Mouse (Mus musculus) cortical plate, adult 2 months (tissue): ENCODE results near the gene Ccna1. TPM values are rescaled to one million over a fixed set of nuclear protein-coding genes. Genes with fewer than 3 reads are reported as not detected.

Experiments used
- H3K27ac ChIP-seq: fragments of 200-500 bp; 2 replicates; pipeline ENCODE4 v1.5.1; 2012; ENCODE audit warnings: low read length, control low read depth, inconsistent platforms; ENCODE audit not compliant: insufficient read depth
- H3K4me1 ChIP-seq: fragments of 200-500 bp; 2 replicates; pipeline ENCODE4 v1.6.1; 2011; ENCODE audit warnings: low read length; ENCODE audit not compliant: control insufficient read depth, insufficient read depth
- H3K4me3 ChIP-seq: fragments of 200-500 bp; 2 replicates; pipeline ENCODE4 v1.5.1; 2011; ENCODE audit warnings: mild to moderate bottlenecking, low read length, control low read depth; ENCODE audit not compliant: insufficient read depth
- CTCF ChIP-seq: fragments of 200-500 bp; IDR thresholded peaks from 2 replicates; pipeline ENCODE4 v1.5.1; 2011; ENCODE audit warnings: mild to moderate bottlenecking, control low read depth, low read length; ENCODE audit not compliant: insufficient read depth; ENCODE audit errors: extremely low read depth
- POLR2A ChIP-seq: fragments of 200-500 bp; IDR thresholded peaks from 2 replicates; pipeline ENCODE4 v1.6.1; 2011; ENCODE audit warnings: mild to moderate bottlenecking, low read length, control low read depth; ENCODE audit not compliant: insufficient read depth; ENCODE audit errors: extremely low read depth
- polyA plus RNA-seq: library from polyadenylated mRNA; depleted of rRNA; stranded (reverse); fragments of >200 nt; gene quantifications from 2 replicates; pipeline ENCODE4 v1.2.3, GENCODE M21; 2012; rRNA removed

Ccna1 gene
- 1.8 and 2.8 TPM in 2 replicates for polyA plus RNA-seq

DNA sequence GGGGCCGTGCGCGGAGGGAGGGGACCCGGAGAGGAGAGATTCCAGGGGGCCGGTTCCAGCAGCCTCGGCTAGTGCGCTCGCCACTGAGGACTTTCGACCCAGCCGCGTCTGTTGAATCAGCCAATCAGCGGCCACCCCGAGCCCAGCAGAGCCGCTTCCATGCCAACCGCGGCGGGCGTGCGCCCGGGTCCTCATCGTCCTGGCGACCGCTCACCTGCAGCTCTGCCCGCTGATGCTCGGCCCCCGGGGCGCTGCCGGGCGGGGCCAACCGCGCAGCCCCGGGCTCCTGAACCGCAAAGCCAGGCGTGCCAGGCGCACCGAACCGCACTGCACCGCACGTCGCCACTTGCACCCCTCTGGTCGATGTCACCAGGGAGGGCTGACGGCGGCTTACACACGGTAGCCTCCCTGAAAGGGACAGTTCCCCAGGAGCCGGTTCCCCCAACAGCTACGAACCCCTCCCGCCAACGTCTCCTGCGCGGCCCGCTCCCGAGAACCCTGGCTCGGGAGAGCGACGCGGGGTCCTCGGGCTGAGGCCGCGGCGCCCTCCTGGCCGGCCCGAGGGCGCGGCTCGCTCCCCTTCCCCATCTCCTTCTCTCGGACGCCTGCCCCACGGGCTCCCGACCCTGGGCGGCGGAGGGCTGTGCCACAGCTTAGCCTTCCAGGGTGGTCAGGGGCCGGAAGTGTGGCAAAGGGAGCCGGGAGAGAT lies at the start of gene Ccna1:
Gene Ccna1 (minus strand): TSS at position 464 of the 709 bp plus-strand sequence.
- peak within 1 kb of the TSS; percentile 55 for H3K4me3 ChIP-seq
- H3K27ac ChIP-seq = no peak within 1 kb of the TSS
- TF ChIP-seq POLR2A = no peak
- H3K4me1 ChIP-seq = no peaks in the 10 kb centered on the region; the same call in 1 of the 2 replicates

DNA sequence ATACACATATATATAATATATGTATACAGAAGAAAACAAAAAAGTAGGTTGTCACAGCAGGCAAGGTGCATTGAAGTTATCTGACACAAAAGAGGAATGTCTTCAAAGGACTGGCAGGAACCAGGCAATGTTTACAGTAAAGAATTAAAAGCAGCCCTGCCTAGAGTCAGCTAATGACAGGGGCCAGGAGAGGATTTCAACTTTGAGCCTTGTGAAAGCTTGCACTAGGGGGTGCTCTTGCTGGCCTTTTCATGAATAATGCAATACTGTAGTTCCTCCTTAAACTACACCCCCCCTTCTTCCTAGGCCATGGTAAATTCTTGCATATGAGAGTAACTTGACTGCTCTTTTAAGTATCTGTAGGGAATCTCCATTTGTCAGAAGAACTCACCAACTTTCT lies 45.8 kb upstream of the Ccna1 start:
- Histone ChIP-seq H3K27ac (no peak overlapping the region), H3K4me3 (no peak overlapping the region), H3K4me1 (peaks cover 4% of the 10 kb centered on the region; the same call in 1 of the 2 replicates)
- TF ChIP-seq POLR2A (no peak), CTCF (no peak)

DNA sequence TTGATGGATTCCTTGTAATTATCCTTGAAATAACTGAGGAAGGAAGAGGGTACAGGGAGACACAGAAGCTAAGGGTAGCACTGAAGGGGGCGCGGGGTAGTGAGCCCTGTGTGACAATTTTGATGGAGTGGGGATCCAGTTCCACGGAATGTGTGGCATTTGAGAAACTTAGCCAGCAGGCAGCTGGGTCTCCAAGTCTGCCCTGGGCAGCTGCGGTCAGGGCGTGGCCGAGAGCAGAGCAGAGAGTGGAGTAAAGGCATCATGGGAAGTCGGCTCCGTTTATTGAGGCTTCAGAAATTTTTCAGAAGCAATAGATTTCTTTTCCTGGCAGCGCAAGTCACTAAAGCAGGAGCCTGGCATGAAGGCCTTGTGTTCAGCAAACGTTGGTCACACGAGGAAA lies 43.7 kb upstream of the Ccna1 start:
- H3K27ac ChIP-seq = no peak overlapping the region
- no peak overlapping the region for H3K4me3 ChIP-seq
- H3K4me1 ChIP-seq = peaks cover 4% of the 10 kb centered on the region; the same call in 1 of the 2 replicates
- TF ChIP-seq CTCF = no peak
- TF ChIP-seq POLR2A = no peak

DNA sequence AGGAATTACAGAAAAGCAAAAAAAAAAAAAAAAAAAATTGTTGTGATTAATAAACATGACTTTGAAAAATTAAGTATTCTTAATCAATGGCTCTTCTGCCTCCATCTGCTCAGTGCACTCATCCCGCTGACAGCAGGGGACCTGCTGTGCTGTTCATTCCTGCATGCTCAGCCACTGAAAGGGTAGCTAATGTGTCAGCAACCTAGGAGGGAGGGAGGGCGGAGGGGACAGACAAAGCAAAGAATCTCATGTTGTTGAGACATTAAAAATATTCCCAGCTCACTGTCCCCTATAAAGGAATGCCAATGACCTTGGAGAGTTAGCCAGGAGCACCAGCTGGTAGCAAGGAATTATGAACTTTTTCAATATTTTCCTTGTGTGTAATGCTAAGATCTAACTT lies 42.7 kb upstream of the Ccna1 start:
- H3K27ac ChIP-seq = peak overlapping the region; percentile 77; the same call in 1 of the 2 replicates
- TF ChIP-seq POLR2A (no peak), CTCF (no peak)

DNA sequence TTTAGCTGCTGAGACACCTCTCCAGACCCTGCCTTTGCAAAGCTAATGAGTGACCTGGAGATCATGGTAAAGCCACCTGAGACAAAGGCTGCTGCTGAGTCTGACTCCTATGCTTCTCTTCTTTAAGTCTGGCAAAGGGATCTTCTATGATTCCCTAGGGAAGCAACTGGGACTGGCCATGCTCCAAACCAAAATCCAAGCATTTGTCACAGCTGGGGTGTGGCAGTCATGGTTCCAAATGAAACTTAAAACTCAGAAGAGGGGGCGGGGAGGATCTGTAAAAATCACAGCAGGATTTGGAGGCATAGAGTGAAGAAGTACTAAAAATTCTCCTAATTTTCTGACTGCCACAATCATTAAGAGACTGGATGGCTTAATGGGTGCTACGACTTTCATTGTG lies 41.9 kb upstream of the Ccna1 start:
- Histone ChIP-seq H3K4me1 (peaks cover 4% of the 10 kb centered on the region; the same call in 1 of the 2 replicates), H3K4me3 (no peak overlapping the region), H3K27ac (peak overlapping the region; percentile 95)
- TF ChIP-seq POLR2A (no peak), CTCF (no peak)

More for the DNA sequence above, 42.7 kb upstream of the Ccna1 start:
- Histone ChIP-seq H3K4me3 (no peak overlapping the region), H3K4me1 (peaks cover 4% of the 10 kb centered on the region; the same call in 1 of the 2 replicates)

DNA sequence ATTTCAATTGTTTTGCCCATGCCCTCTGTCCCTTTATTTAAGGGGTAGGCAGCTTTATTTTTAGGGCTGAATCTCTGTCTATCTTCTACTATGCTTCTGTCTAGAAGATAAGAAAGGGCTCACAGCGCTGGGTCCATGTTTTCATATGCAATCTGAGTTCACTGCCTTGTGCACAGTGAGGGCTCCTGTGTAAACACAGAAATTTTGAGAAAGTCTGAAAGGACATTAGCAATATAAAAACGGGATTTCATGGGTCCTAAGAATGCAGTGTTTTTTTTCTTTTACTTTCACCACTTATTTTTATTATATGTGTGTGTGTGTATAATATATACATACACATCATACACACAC lies 41.3 kb upstream of the Ccna1 start:
- Histone ChIP-seq H3K4me3 (no peak overlapping the region), H3K4me1 (peaks cover 4% of the 10 kb centered on the region; the same call in 1 of the 2 replicates), H3K27ac (peak overlapping the region; percentile 95)
- TF ChIP-seq POLR2A = no peak

DNA sequence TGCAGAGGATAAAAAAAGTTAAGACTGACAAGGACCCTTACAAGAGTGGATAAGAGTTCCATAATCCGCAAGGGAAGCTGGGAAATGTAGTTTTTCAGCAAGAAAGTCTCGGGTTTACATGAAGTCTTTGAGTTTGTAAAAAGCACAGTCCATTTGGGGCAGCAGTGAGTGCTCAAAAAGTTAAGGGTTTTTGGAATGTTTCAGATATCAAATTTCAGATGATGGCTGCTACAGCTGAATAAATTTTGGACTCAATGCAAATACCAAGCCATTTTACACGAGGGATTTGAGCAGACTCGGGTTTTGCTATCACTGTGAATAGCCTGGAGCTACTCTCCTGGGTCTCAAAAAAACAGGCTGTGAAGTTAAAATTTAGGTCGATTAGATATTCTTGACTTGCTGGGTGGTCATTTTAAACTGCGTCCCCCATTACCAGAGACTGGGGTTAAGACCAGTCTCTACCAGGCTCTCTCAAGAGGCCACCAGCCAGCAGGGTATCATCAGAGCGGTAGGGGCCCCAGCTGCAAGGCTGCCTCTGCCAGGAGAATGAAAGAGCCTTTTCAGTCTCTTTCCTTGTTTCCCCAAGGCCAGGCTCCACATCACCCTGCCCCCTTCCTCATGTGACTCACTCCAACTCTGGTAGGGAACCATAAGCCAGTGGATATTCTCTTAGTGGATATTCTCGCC lies 40.8 kb upstream of the Ccna1 start:
- TF ChIP-seq POLR2A (no peak), CTCF (no peak)
- no peak overlapping the region for H3K4me3 ChIP-seq
- H3K27ac ChIP-seq = peak overlapping the region; percentile 93
- H3K4me1 ChIP-seq = peaks cover 4% of the 10 kb centered on the region; the same call in 1 of the 2 replicates

DNA sequence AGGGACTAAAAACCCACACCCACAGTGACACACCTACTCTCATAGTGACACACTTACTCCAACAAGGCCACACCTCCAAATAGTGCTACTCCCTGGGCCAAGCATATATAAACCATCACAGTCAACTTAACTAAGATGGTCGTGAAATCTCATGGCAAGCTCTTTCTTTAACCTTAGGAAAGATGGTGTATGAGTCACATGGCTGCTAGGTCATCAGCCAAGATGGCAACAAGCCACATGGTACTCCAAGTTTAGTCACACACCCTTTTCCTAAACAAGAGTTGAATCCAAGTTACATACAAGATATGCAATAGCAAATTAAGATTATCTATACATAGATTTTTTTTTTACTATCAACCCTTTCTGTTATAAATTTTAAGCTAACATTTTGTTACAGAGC lies 37.9 kb upstream of the Ccna1 start:
- Histone ChIP-seq H3K4me1 (peaks cover 4% of the 10 kb centered on the region; the same call in 1 of the 2 replicates), H3K4me3 (no peak overlapping the region), H3K27ac (no peak overlapping the region)
- TF ChIP-seq POLR2A = no peak
- TF ChIP-seq CTCF = no peak

DNA sequence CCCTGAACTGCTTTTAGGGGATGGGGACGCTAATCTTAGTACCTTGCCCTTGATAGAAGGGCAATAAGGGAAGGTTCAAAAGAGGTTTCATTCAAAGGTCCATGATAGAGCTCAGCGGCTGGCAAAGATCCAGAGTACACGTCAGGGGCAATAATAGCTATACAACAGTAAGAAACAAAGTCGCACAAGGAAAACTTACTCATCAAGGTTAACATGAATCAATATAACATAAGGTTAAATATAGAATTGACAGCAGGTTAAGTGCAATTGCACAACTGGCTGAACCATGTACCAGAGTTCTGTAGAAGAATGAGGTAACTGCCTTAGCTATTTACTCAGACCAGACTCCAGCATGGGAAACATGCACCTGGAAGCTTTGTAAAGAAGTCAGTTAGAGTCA lies 34.0 kb upstream of the Ccna1 start:
- no peak for TF ChIP-seq POLR2A

DNA sequence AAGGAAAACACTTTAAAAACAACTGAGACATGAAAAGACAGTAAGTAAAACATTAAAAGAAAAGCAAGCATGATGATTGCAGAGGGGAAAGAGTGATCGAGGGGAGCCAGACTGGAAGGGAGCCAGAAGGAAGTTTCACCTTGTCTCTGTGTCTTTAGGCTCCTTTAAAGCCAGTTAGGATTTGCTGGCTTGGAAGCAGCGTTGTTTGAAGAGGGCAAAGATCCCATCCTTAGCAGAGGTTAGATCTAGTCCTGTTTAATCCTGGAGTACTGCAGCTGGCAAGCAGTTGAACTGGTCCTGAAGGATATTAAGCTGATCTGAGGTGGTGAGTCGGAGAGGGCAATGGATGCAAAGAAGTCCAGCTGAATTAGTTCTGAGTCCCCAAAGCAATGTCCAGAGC lies 33.5 kb upstream of the Ccna1 start:
- Histone ChIP-seq H3K4me3 (no peak overlapping the region), H3K4me1 (no peaks in the 10 kb centered on the region), H3K27ac (no peak overlapping the region)
- no peak for TF ChIP-seq CTCF
- no peak for TF ChIP-seq POLR2A

More for the DNA sequence above, 34.0 kb upstream of the Ccna1 start:
- H3K4me3 ChIP-seq = no peak overlapping the region
- no peak overlapping the region for H3K27ac ChIP-seq
- no peaks in the 10 kb centered on the region for H3K4me1 ChIP-seq
